Mouse (Mus musculus): ENCODE measurements around the gene Elovl7. TPM values are rescaled to one million over a fixed set of nuclear protein-coding genes. Genes with fewer than 3 reads are reported as not detected.

Gene Elovl7
- total and polyA plus RNA-seq, 3 experiments: 0.23 to 0.33 TPM; not detected in 1

GRCm38 (mm10) chr13:108219773-108220172 is 5.6 kb downstream of the Elovl7 start:
- no peaks in the 10 kb centered on the region for H3K9me3 ChIP-seq (replicated peaks)
- no peaks in the 10 kb centered on the region for H3K36me3 ChIP-seq (replicated peaks)
- DNase-seq (ENCODE audit: low spot score): no peak
- no peak overlapping the region for H3K4me3 ChIP-seq (ENCODE audit: low read depth, low read length)
- H3K27me3 ChIP-seq (ENCODE audit: insufficient read depth, low read length): peaks cover 49% of the 10 kb centered on the region
- ATAC-seq (ENCODE audit: extremely low read depth, insufficient number of reproducible peaks, low FRiP score, poor library complexity, severe bottlenecking): no peak
- peaks cover 5% of the 10 kb centered on the region for H3K4me1 ChIP-seq (ENCODE audit: insufficient read depth, low read depth, low read length)
- TF ChIP-seq GATA2 (IDR thresholded peaks at IDR 0.05; ENCODE audit: borderline replicate concordance, low read depth, low read length) (no peak), TAL1 (conservative IDR thresholded peaks at IDR 0.05; ENCODE audit: low read depth, low read length) (no peak), CTCF (IDR thresholded peaks at IDR 0.05; ENCODE audit: low read depth, low read length) (no peak), POLR2AphosphoS5 (IDR thresholded peaks at IDR 0.05; ENCODE audit: insufficient replicate concordance, low read depth, low read length) (no peak), GATA1 (IDR thresholded peaks at IDR 0.05; ENCODE audit: borderline replicate concordance, low read length) (no peak)

GRCm38 (mm10) chr13:108229191-108229590 is 15.0 kb downstream of the Elovl7 start:
- Histone ChIP-seq H3K4me1 (ENCODE audit: insufficient read depth, low read depth, low read length) (no peaks in the 10 kb centered on the region), H3K4me3 (ENCODE audit: low read depth, low read length) (no peak overlapping the region), H3K36me3 (replicated peaks) (no peaks in the 10 kb centered on the region), H3K9me3 (replicated peaks) (no peaks in the 10 kb centered on the region), H3K27me3 (ENCODE audit: insufficient read depth, low read length) (peaks cover 12% of the 10 kb centered on the region)
- TF ChIP-seq CTCF (IDR thresholded peaks at IDR 0.05; ENCODE audit: low read depth, low read length): no peak
- no peak for TF ChIP-seq GATA2 (IDR thresholded peaks at IDR 0.05; ENCODE audit: borderline replicate concordance, low read depth, low read length)
- no peak for TF ChIP-seq GATA1 (IDR thresholded peaks at IDR 0.05; ENCODE audit: borderline replicate concordance, low read length)
- TF ChIP-seq TAL1 (conservative IDR thresholded peaks at IDR 0.05; ENCODE audit: low read depth, low read length): no peak
- no peak for TF ChIP-seq POLR2AphosphoS5 (IDR thresholded peaks at IDR 0.05; ENCODE audit: insufficient replicate concordance, low read depth, low read length)
- ATAC-seq (ENCODE audit: extremely low read depth, insufficient number of reproducible peaks, low FRiP score, poor library complexity, severe bottlenecking): no peak
- no peak for DNase-seq (ENCODE audit: low spot score)

- TF ChIP-seq TAL1 (conservative IDR thresholded peaks at IDR 0.05; ENCODE audit: low read depth, low read length) (no peak), GATA2 (IDR thresholded peaks at IDR 0.05; ENCODE audit: borderline replicate concordance, low read depth, low read length) (no peak), CTCF (IDR thresholded peaks at IDR 0.05; ENCODE audit: low read depth, low read length) (no peak), GATA1 (IDR thresholded peaks at IDR 0.05; ENCODE audit: borderline replicate concordance, low read length) (no peak)
- DNase-seq (ENCODE audit: low spot score) (no peak), ATAC-seq (ENCODE audit: extremely low read depth, insufficient number of reproducible peaks, low FRiP score, poor library complexity, severe bottlenecking) (no peak)
- peaks cover 15% of the 10 kb centered on the region for H3K27me3 ChIP-seq (ENCODE audit: insufficient read depth, low read length)
- H3K36me3 ChIP-seq (replicated peaks): no peaks in the 10 kb centered on the region
- H3K4me3 ChIP-seq (ENCODE audit: low read depth, low read length): no peak overlapping the region
- no peaks in the 10 kb centered on the region for H3K9me3 ChIP-seq (replicated peaks)
- H3K4me1 ChIP-seq (ENCODE audit: insufficient read depth, low read depth, low read length): no peaks in the 10 kb centered on the region
Observed at GRCm38 (mm10) chr13:108229634-108230330, 15.6 kb downstream of the Elovl7 start.

GRCm38 (mm10) chr13:108240012-108240411 is 25.8 kb downstream of the Elovl7 start:
- no peaks in the 10 kb centered on the region for H3K36me3 ChIP-seq (replicated peaks)
- no peak for DNase-seq (ENCODE audit: low spot score)
- H3K4me1 ChIP-seq (ENCODE audit: insufficient read depth, low read depth, low read length): no peaks in the 10 kb centered on the region
- no peak for ATAC-seq (ENCODE audit: extremely low read depth, insufficient number of reproducible peaks, low FRiP score, poor library complexity, severe bottlenecking)
- H3K4me3 ChIP-seq (ENCODE audit: low read depth, low read length): no peak overlapping the region
- H3K27me3 ChIP-seq (ENCODE audit: insufficient read depth, low read length): peaks cover 17% of the 10 kb centered on the region
- no peaks in the 10 kb centered on the region for H3K9me3 ChIP-seq (replicated peaks)
- no peak for TF ChIP-seq TAL1 (conservative IDR thresholded peaks at IDR 0.05; ENCODE audit: low read depth, low read length)
- TF ChIP-seq POLR2AphosphoS5 (IDR thresholded peaks at IDR 0.05; ENCODE audit: insufficient replicate concordance, low read depth, low read length): no peak
- no peak for TF ChIP-seq GATA1 (IDR thresholded peaks at IDR 0.05; ENCODE audit: borderline replicate concordance, low read length)
- TF ChIP-seq GATA2 (IDR thresholded peaks at IDR 0.05; ENCODE audit: borderline replicate concordance, low read depth, low read length): no peak
- TF ChIP-seq CTCF (IDR thresholded peaks at IDR 0.05; ENCODE audit: low read depth, low read length): no peak

DNA sequence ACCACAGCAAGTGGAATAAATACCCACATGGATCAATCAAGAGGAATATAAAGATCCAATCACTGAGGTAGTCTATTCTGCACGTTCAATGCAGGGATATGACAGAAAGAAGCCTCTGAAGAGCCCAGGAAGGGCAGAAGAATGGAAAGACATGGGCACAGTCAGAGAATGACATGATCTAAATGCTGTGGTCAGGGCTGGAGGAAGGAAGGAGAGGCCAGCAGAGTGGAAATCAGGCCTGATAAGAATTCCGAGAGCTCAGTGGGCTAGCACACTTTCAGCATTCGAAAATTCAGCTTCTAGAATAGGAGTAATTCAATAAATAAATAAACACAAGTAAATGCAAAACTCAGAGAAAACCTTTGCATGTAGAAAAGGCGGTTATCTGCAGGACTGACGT is 27.5 kb downstream of the Elovl7 start:
- no peak for TF ChIP-seq GATA1 (IDR thresholded peaks at IDR 0.05; ENCODE audit: borderline replicate concordance, low read length)
- no peak for TF ChIP-seq POLR2AphosphoS5 (IDR thresholded peaks at IDR 0.05; ENCODE audit: insufficient replicate concordance, low read depth, low read length)
- TF ChIP-seq TAL1 (conservative IDR thresholded peaks at IDR 0.05; ENCODE audit: low read depth, low read length): no peak
- TF ChIP-seq GATA2 (IDR thresholded peaks at IDR 0.05; ENCODE audit: borderline replicate concordance, low read depth, low read length): no peak
- TF ChIP-seq CTCF (IDR thresholded peaks at IDR 0.05; ENCODE audit: low read depth, low read length): no peak
- Histone ChIP-seq H3K9me3 (replicated peaks) (no peaks in the 10 kb centered on the region), H3K4me3 (ENCODE audit: low read depth, low read length) (no peak overlapping the region), H3K36me3 (replicated peaks) (no peaks in the 10 kb centered on the region), H3K4me1 (ENCODE audit: insufficient read depth, low read depth, low read length) (no peaks in the 10 kb centered on the region), H3K27me3 (ENCODE audit: insufficient read depth, low read length) (peaks cover 18% of the 10 kb centered on the region)
- ATAC-seq (ENCODE audit: extremely low read depth, insufficient number of reproducible peaks, low FRiP score, poor library complexity, severe bottlenecking): no peak
- DNase-seq (ENCODE audit: low spot score): no peak

GRCm38 (mm10) chr13:108245086-108245697 is 31.0 kb downstream of the Elovl7 start:
- DNase-seq (ENCODE audit: low spot score): no peak
- Histone ChIP-seq H3K4me3 (ENCODE audit: low read depth, low read length) (no peak overlapping the region), H3K9me3 (replicated peaks) (no peaks in the 10 kb centered on the region), H3K36me3 (replicated peaks) (no peaks in the 10 kb centered on the region), H3K4me1 (ENCODE audit: insufficient read depth, low read depth, low read length) (no peaks in the 10 kb centered on the region), H3K27me3 (ENCODE audit: insufficient read depth, low read length) (peaks cover 15% of the 10 kb centered on the region)
- TF ChIP-seq GATA2 (IDR thresholded peaks at IDR 0.05; ENCODE audit: borderline replicate concordance, low read depth, low read length) (no peak), TAL1 (conservative IDR thresholded peaks at IDR 0.05; ENCODE audit: low read depth, low read length) (no peak), POLR2AphosphoS5 (IDR thresholded peaks at IDR 0.05; ENCODE audit: insufficient replicate concordance, low read depth, low read length) (no peak)
- no peak for ATAC-seq (ENCODE audit: extremely low read depth, insufficient number of reproducible peaks, low FRiP score, poor library complexity, severe bottlenecking)
